Mouse (Mus musculus): ENCODE measurements around the gene Rassf4.

DNA sequence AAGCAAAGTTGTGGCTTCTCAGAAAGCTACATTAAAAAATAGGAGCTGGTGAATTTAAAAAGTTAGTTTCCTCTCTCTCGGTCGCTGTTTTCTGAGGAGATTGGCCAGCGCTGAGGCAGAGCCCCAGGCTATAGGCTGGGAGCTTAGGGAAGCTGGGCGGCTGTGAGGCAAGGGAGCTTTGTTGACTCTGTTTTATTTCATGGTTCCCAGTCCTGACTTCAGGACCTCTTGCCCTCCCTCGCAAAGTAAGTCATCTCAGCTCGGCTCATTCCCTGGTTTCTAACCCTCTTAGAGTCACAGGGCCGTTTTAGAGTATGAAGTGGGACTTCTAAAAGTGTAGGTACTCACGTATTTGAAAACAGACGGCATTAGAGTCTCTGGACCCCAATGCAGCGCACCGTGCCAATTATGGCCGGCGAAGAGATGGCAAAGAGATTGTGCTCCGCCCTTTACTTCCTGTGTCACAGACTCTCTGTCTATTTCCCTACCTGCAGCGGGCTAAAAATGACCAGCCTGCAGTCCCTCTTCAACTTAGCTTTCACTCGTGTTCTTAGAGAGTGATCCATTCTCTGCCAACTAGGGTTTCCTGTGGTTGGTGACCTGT, 633 bp upstream of the Rassf4 start:
- no peak for TF ChIP-seq GATA1 (IDR thresholded peaks at IDR 0.05; ENCODE audit: borderline replicate concordance, low read length)
- TF ChIP-seq FLI1 (IDR thresholded peaks at IDR 0.05; ENCODE audit: low read length): no peak
